Mouse (Mus musculus) CH12.LX (cell line): ENCODE data around the gene Slc25a36. TPM values are rescaled to one million over a fixed set of nuclear protein-coding genes. Genes with fewer than 3 reads are reported as not detected.
A peak's percentile ranks its signal among the peaks of the same experiment; 100 is the strongest.

Experiments
- DNase-seq: peaks from one replicate; pipeline ENCODE4 v3.0.0-alpha.2; 2013; ENCODE audit errors: extremely low read depth
- H3K27ac ChIP-seq: 2 replicates; pipeline ENCODE4 v1.5.1; 2012; ENCODE audit warnings: low read depth, mild to moderate bottlenecking, control low read depth, moderate library complexity; ENCODE audit not compliant: insufficient read depth
- H3K27me3 ChIP-seq: replicated peaks from 2 replicates; pipeline ENCODE3; 2012; ENCODE audit warnings: inconsistent platforms
- H3K36me3 ChIP-seq, 2 experiments: replicated peaks in 1 of 2; 2 replicates each; pipeline versions ENCODE3 to v1.6.1; 2012; ENCODE audit warnings: inconsistent platforms in 1 of 2, low read length in 1 of 2, mild to moderate bottlenecking in 1 of 2, mixed read lengths in 1 of 2, moderate library complexity in 1 of 2; ENCODE audit not compliant: control insufficient read depth in 1 of 2, insufficient read depth in 1 of 2
- H3K4me1 ChIP-seq, 2 experiments: 2 replicates each; pipeline ENCODE4 v1.6.1; 2012; ENCODE audit warnings: inconsistent platforms in 1 of 2, moderate library complexity in 1 of 2; ENCODE audit not compliant: insufficient read depth in 2 of 2, control insufficient read depth in 1 of 2
- H3K4me2 ChIP-seq: 2 replicates; pipeline ENCODE4 v1.6.1; 2012; ENCODE audit warnings: low read depth, mild to moderate bottlenecking, control low read depth; ENCODE audit not compliant: poor library complexity, insufficient read depth, severe bottlenecking
- H3K4me3 ChIP-seq, 3 experiments: fragments of 150-350 bp in 1 of 3; sonication (generic) in 1 of 3; replicated peaks in 1 of 3; 2 replicates each; pipeline versions ENCODE3 to v1.5.1; 2011 to 2012; ENCODE audit warnings: low read depth in 2 of 3, low read length in 2 of 3, mild to moderate bottlenecking in 2 of 3, moderate library complexity in 2 of 3, control low read depth in 1 of 3, improper control_type of control experiment in 1 of 3, inconsistent platforms in 1 of 3, mixed read lengths in 1 of 3; ENCODE audit not compliant: poor library complexity in 1 of 3
- H3K79me2 ChIP-seq: replicated peaks from 2 replicates; pipeline ENCODE4 v1.6.1; 2012; ENCODE audit warnings: mild to moderate bottlenecking, moderate library complexity; ENCODE audit not compliant: control insufficient read depth, poor library complexity, insufficient read depth, severe bottlenecking; ENCODE audit errors: extremely low read depth
- H3K9ac ChIP-seq: 2 replicates; pipeline ENCODE4 v1.6.1; 2012; ENCODE audit warnings: low read depth, mild to moderate bottlenecking, control low read depth, moderate library complexity; ENCODE audit not compliant: insufficient read depth
- H3K9me3 ChIP-seq: replicated peaks from 2 replicates; pipeline ENCODE3; 2012; ENCODE audit warnings: low read length, inconsistent platforms, mixed read lengths
- CHD1 ChIP-seq: IDR thresholded peaks from 2 replicates; pipeline ENCODE4 v1.6.1; 2012; ENCODE audit warnings: low read depth, low read length, improper control_type of control experiment, inconsistent platforms
- CHD2 ChIP-seq: IDR thresholded peaks from 2 replicates; pipeline ENCODE4 v1.6.1; 2011; ENCODE audit warnings: low read length, improper control_type of control experiment
- CTCF ChIP-seq, 2 experiments: IDR thresholded peaks in 1 of 2; conservative IDR thresholded peaks in 1 of 2; 2 replicates each; pipeline ENCODE4 v1.5.1; 2011 to 2012; ENCODE audit warnings: low read depth in 2 of 2, low read length in 2 of 2, improper control_type of control experiment in 1 of 2, inconsistent platforms in 1 of 2, mild to moderate bottlenecking in 1 of 2, moderate library complexity in 1 of 2
- E2F4 ChIP-seq: IDR thresholded peaks from 2 replicates; pipeline ENCODE4 v1.6.1; 2011; ENCODE audit warnings: low read depth, low read length, improper control_type of control experiment; ENCODE audit not compliant: insufficient replicate concordance
- ELF1 ChIP-seq: IDR thresholded peaks from 2 replicates; pipeline ENCODE4 v1.6.1; 2014; ENCODE audit warnings: low read depth, mild to moderate bottlenecking, inconsistent platforms, low read length, improper control_type of control experiment
- ETS1 ChIP-seq: conservative IDR thresholded peaks from 2 replicates; pipeline ENCODE4 v1.6.1; 2012; ENCODE audit warnings: low read depth, mild to moderate bottlenecking, inconsistent platforms, low read length, improper control_type of control experiment, moderate library complexity
- HCFC1 ChIP-seq: IDR thresholded peaks from 2 replicates; pipeline ENCODE4 v1.6.1; 2012; ENCODE audit warnings: low read depth, mild to moderate bottlenecking, inconsistent platforms, low read length, improper control_type of control experiment
- JUND ChIP-seq: conservative IDR thresholded peaks from 2 replicates; pipeline ENCODE4 v1.6.1; 2011; ENCODE audit warnings: low read depth, low read length, improper control_type of control experiment
- MAX ChIP-seq: IDR thresholded peaks from 2 replicates; pipeline ENCODE4 v1.6.1; 2011; ENCODE audit warnings: low read length, improper control_type of control experiment
- MAZ ChIP-seq: IDR thresholded peaks from 2 replicates; pipeline ENCODE4 v1.6.1; 2012; ENCODE audit warnings: low read depth, mild to moderate bottlenecking, inconsistent platforms, low read length, improper control_type of control experiment, moderate library complexity
- MEF2A ChIP-seq: IDR thresholded peaks from 2 replicates; pipeline ENCODE4 v1.6.1; 2014; ENCODE audit warnings: low read depth, mild to moderate bottlenecking, inconsistent platforms, low read length, improper control_type of control experiment, borderline replicate concordance
- MYC ChIP-seq: IDR thresholded peaks from 2 replicates; pipeline ENCODE4 v1.6.1; 2011; ENCODE audit warnings: low read depth, mild to moderate bottlenecking, improper control_type of control experiment, low read length
- NRF1 ChIP-seq: IDR thresholded peaks from 2 replicates; pipeline ENCODE4 v1.6.1; 2014; ENCODE audit warnings: low read depth, mild to moderate bottlenecking, inconsistent platforms, low read length, improper control_type of control experiment, moderate library complexity
- POLR2A ChIP-seq: IDR thresholded peaks from 2 replicates; pipeline ENCODE4 v1.6.1; 2011; ENCODE audit warnings: low read depth, mild to moderate bottlenecking, improper control_type of control experiment, low read length
- POLR2AphosphoS2 ChIP-seq: IDR thresholded peaks from 2 replicates; pipeline ENCODE4 v1.6.1; 2011; ENCODE audit warnings: low read depth, low read length, improper control_type of control experiment
- RAD21 ChIP-seq: IDR thresholded peaks from 2 replicates; pipeline ENCODE4 v1.6.1; 2011; ENCODE audit warnings: low read depth, mild to moderate bottlenecking, low read length, improper control_type of control experiment, moderate library complexity
- RCOR1 ChIP-seq: conservative IDR thresholded peaks from 2 replicates; pipeline ENCODE4 v1.6.1; 2012; ENCODE audit warnings: low read depth, mild to moderate bottlenecking, inconsistent platforms, low read length, improper control_type of control experiment
- SIN3A ChIP-seq: IDR thresholded peaks from 2 replicates; pipeline ENCODE4 v1.6.1; 2012; ENCODE audit warnings: low read length, improper control_type of control experiment, inconsistent platforms
- SMC3 ChIP-seq: IDR thresholded peaks from 2 replicates; pipeline ENCODE4 v1.6.1; 2011; ENCODE audit warnings: low read depth, low read length, improper control_type of control experiment
- TBP ChIP-seq: conservative IDR thresholded peaks from 2 replicates; pipeline ENCODE4 v1.6.1; 2011; ENCODE audit warnings: low read depth, low read length, improper control_type of control experiment
- UBTF ChIP-seq: IDR thresholded peaks from 2 replicates; pipeline ENCODE4 v1.6.1; 2012; ENCODE audit warnings: low read depth, mild to moderate bottlenecking, inconsistent platforms, low read length, improper control_type of control experiment, moderate library complexity
- USF1 ChIP-seq: IDR thresholded peaks from 2 replicates; pipeline ENCODE4 v1.6.1; 2014; ENCODE audit warnings: low read depth, mild to moderate bottlenecking, inconsistent platforms, low read length, improper control_type of control experiment
- ZC3H11A ChIP-seq: IDR thresholded peaks from 2 replicates; pipeline ENCODE4 v1.6.1; 2012; ENCODE audit warnings: low read depth, mild to moderate bottlenecking, inconsistent platforms, low read length, improper control_type of control experiment
- ZKSCAN1 ChIP-seq: IDR thresholded peaks from 2 replicates; pipeline ENCODE4 v1.6.1; 2012; ENCODE audit warnings: low read depth, inconsistent platforms, low read length, improper control_type of control experiment, borderline replicate concordance
- ZNF384 ChIP-seq: IDR thresholded peaks from 2 replicates; pipeline ENCODE4 v1.6.1; 2012; ENCODE audit warnings: low read depth, low read length, improper control_type of control experiment, inconsistent platforms
- dilution Hi-C: fragments of 300-500 bp; cut with MboI; formaldehyde crosslinking; loops from 2 replicates; pipeline ENCODE4 v1.14.3; 2020; ENCODE audit warnings: low sequenced_read_pairs; ENCODE audit not compliant: extremely low pct_unique_long_range_greater_than_20kb, extremely low pct_ligation_motif_present
- in situ Hi-C: fragments of 300-500 bp; cut with MboI; formaldehyde crosslinking; loops from 3 replicates; pipeline ENCODE4 v1.14.3; 2019; ENCODE audit warnings: low sequenced_read_pairs, low pct_ligation_motif_present, low pct_unique_long_range_greater_than_20kb, mixed read lengths
- polyA plus RNA-seq: library from polyadenylated mRNA; unstranded; fragments of >175 nt; gene quantifications from 2 replicates; pipeline ENCODE4 v1.2.1, GENCODE M21; 2012; ENCODE audit warnings: low read depth; ENCODE audit not compliant: insufficient read length
- total RNA-seq, 2 experiments: library from RNA; depleted of rRNA; stranded (reverse); fragments of 300-350 nt in 1 of 2; fragments of >200 nt in 1 of 2; gene quantifications; 2 replicates each; pipeline ENCODE4 v1.2.3; 2012 to 2014

The Slc25a36 gene
- total and polyA plus RNA-seq, 3 experiments, result 14.9 to 35.6 (median 18.7) TPM

GRCm38 (mm10) chr9:97123934-97124692, 13.2 kb upstream of the Slc25a36 start:
- no peak overlapping the region for H3K27ac ChIP-seq
- H3K4me2 ChIP-seq, result peak overlapping the region; percentile 37
- no peaks in the 10 kb centered on the region for H3K27me3 ChIP-seq
- DNase-seq, result peak; percentile 17
- no peak for TF ChIP-seq POLR2A
- no peak for TF ChIP-seq USF1
- TF ChIP-seq ELF1, result 0 out of 2 replicates have a peak, but pooled peaks have one; percentile 16
- peaks cover 7% of the 10 kb centered on the region for H3K9me3 ChIP-seq
- H3K4me3 ChIP-seq, result no peak overlapping the region
- no peaks in the 10 kb centered on the region for H3K36me3 ChIP-seq
- H3K9ac ChIP-seq, result 0 out of 2 replicates have a peak overlapping the region, but pooled peaks have one; percentile 23
- in situ Hi-C loops, result no loop called here
- peaks cover 4 to 12% of the 10 kb centered on the region in 2 experiments; a peak in 3 of 4 replicates for H3K4me1 ChIP-seq
- dilution Hi-C loops, result no loop called here
- no peaks in the 10 kb centered on the region for H3K79me2 ChIP-seq

DNA sequence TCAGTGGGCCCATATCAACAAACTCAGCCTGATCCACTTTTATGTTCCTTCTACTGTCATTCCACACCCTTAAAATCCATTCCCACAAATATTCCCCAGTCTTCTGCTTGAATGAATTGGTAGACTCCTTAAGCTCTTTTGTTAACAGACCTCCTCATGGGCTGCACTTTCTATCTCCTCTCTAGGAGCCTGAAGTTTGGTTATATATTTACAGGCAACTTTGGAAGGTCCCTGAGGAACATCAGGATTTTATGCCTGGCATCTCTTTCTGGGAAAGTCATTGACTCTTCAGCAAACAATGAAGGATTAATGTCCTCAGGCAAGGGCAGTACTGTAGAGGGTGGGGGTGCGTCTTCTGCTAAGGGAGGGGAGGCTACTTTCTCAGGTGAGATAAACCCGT, 10.5 kb upstream of the Slc25a36 start:
- Histone ChIP-seq H3K27me3 (no peaks in the 10 kb centered on the region), H3K9ac (no peak overlapping the region), H3K9me3 (no peaks in the 10 kb centered on the region), H3K36me3 (no peaks in the 10 kb centered on the region), H3K4me2 (no peak overlapping the region), H3K27ac (no peak overlapping the region), H3K4me1 (peaks cover 4 to 12% of the 10 kb centered on the region in 2 experiments; a peak in 3 of 4 replicates), H3K4me3 (no peak overlapping the region), H3K79me2 (no peaks in the 10 kb centered on the region)
- no peak for DNase-seq
- dilution Hi-C loops (no loop called here), in situ Hi-C loops (no loop called here)
- TF ChIP-seq RAD21, result no peak
- TF ChIP-seq MEF2A, result no peak
- TF ChIP-seq UBTF, result no peak
- no peak for TF ChIP-seq ZKSCAN1
- TF ChIP-seq CHD2, result no peak
- TF ChIP-seq NRF1, result no peak

DNA sequence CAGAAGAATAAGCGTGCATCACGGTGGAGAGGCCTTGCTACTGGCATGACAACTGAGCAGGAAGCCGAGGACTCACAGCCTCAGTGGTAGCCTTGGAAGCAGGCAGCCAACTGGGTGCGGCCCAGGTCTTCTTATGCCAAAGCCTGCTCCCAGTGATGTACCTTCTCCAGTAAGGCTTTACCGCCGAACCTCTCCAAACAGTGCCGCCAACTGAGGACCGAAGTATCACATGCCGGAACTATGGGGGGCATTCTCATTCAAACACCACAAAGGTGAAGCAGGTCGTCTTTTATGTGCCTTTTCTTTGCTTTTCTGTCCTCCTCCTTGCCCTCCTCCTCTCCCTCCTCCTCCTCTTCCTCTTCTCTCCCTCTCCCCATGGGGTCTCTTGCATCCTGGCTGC, 3.3 kb upstream of the Slc25a36 start:
- TF ChIP-seq ZKSCAN1, result no peak
- TF ChIP-seq ZNF384, result no peak
- no peak for TF ChIP-seq JUND
- no peak for TF ChIP-seq E2F4
- no peak for TF ChIP-seq MAX
- TF ChIP-seq HCFC1, result no peak
- TF ChIP-seq MAZ, result no peak
- no peak for TF ChIP-seq SIN3A
- TF ChIP-seq ZC3H11A, result no peak
- TF ChIP-seq MYC, result no peak
- TF ChIP-seq POLR2AphosphoS2, result no peak
- no peak for TF ChIP-seq SMC3
- TF ChIP-seq TBP, result no peak
- TF ChIP-seq CHD1, result no peak
- no peak for TF ChIP-seq RCOR1
- no peak for TF ChIP-seq RAD21
- TF ChIP-seq ETS1, result no peak
- no peak for TF ChIP-seq CTCF (conservative IDR thresholded peaks at IDR 0.05 in 1 of 2, IDR thresholded peaks at IDR 0.05 in 1 of 2; ENCODE audit: low read depth in 2 of 2, low read length in 2 of 2)
- Histone ChIP-seq H3K36me3 (no peaks in the 10 kb centered on the region), H3K4me3 (no peak overlapping the region), H3K79me2 (peaks cover 4% of the 10 kb centered on the region), H3K27me3 (no peaks in the 10 kb centered on the region), H3K4me2 (no peak overlapping the region), H3K27ac (no peak overlapping the region), H3K9ac (no peak overlapping the region), H3K4me1 (peaks cover 0 to 12% of the 10 kb centered on the region in 2 experiments; a peak in 2 of 4 replicates), H3K9me3 (no peaks in the 10 kb centered on the region)
- no peak for DNase-seq
- in situ Hi-C loops, result no loop called here
- dilution Hi-C loops, result no loop called here
